Mouse (Mus musculus) liver, embryonic 14.5 days (tissue): ENCODE measurements around the gene Fbxo34.

Experiments used
- CTCF ChIP-seq: IDR thresholded peaks from 2 replicates; pipeline ENCODE4 v1.5.1; 2016; ENCODE audit warnings: antibody characterized with exemption, low read depth, control low read depth
- EP300 ChIP-seq: IDR thresholded peaks from 2 replicates; pipeline ENCODE4 v1.6.1; 2016; ENCODE audit warnings: antibody characterized with exemption, low read depth

DNA sequence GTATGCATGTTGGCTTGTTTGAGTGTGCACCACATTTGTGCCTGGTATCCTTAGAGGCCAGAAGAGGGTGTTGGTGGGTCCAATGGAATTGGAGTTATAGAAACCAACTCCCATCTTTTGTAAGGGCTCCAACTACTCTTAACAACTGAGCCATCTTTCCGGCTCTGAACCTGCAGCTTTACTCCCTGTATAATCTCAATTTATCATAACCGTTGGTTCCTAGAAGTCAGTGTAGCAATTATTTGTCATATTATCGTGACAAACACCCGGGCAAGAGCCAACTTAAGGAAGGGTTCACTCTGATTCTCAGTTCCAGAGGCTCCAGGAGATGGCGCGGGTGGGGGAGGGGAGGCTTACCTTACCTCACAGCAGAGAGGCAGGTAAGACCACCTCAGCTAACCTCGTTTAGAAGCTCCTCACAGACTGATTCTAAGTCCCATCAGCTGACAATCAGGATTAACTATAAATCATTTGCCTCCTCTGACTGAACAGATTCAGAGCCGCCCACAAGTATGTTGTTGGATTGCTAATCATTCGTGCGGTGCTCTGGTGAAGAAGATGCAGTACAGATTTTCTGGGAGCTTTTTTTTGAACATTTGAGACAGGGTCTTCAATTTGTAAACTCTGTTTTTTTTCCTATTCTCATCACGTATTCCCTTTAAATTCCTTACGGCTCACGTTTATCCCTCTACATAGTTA, 70.7 kb downstream of the Fbxo34 start:
- TF ChIP-seq CTCF (no peak), EP300 (peak; percentile 62)
